Mouse (Mus musculus) R1 (cell line): Measurements from ENCODE around the gene Ptgir.

ENCODE experiments used
- DNase-seq: peaks from one replicate; pipeline ENCODE4 v3.0.0-alpha.2; 2018; ENCODE audit warnings: low read depth, low spot score

Gene Ptgir

GRCm38 (mm10) chr7:16916342-16917265, 10.3 kb downstream of the Ptgir start:
- DNase-seq, result no peak

DNA sequence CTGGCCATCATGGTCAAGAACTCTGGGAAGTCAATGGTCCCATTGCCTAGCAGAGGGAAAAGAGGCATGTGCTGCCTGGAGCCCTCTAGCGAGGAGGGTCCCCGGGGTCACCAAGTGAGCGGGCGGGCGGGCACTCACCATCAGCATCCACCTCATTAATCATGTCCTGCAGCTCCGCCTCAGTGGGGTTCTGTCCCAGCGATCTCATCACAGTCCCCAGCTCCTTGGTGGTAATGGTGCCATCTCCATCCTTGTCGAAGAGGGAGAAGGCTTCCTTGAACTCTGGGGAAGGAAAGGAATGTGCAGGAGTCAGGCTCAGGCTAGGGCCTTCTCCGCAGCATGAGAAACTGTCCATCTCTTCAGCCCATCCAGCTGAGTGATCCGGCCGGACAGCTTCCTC, 11.2 kb downstream of the Ptgir start:
- DNase-seq, result no peak

DNA sequence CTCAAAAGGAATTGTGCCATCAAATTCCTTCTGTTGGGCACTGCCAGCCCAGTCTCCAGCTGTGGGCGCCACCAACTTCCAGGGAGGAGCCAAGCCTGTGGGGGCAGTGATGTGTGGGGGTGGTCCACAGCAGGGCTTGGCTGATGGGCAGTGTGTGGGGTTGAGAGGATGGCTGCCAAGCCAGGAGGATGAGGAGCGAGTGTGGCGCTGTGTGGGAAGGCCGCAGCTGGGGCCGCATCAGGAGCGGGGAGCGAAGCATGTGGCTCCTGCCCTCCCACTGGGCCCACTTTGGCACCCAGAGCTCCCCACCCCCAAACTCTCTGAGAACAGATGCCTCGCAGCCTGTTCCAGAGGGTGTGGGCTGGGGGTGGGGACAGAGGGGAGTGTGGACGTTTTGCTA, 11.7 kb downstream of the Ptgir start:
- no peak for DNase-seq

DNA sequence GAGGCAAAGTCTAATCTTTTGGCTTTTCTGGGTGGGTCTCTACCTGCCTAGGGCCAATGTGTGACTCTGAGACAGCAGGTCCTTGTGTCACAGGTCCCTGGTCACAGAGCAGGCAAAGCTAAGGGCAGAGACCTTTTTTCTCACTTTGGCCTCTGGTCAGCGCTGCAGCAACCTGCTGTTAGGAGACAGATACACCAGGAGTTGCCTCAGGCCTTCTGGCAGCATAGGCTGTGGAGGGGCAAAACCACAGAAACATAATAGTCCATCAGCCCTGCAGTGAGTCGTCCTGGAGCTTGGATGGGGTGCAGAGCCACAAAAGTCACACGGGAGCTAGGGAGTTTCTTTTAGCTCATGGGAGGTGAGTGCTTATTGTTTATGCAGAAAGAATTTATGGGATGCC, 12.4 kb downstream of the Ptgir start:
- DNase-seq, result no peak

DNA sequence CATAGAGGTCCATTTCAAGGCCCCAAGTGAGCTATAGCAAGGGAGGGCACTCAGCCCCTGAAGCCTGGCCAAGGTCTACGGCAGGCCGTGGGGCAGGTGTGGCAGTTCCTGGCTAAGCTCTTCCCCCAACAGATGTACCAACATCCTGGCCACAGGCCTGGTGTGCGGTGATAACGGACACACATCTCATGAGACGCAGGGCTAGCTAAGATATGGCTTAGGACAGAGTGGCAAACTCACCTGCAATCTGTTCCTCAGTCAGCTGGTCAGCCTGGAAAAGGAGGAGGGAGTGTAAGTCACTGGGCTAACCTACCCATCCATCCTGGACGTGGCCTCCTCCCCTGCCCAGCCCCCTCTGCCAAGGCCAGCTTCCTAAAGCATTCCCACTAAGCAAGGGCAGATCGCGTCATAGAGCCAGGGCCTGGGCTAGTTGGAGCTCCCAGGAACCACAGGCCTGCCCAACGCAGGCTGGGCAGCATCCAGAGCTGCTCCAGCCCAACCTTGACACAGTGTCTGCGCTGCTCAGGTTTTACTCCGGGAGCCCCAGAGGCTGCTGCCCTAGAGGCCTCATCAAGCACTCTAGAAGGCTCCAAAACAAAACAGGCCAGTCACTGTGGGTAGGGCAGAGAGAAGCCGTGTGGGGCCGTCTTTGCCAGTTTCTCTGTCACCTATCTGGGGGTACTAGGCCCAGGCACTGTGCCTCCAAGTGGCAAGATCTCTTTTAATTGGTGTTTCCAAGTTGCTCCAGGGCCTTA, 13.3 kb downstream of the Ptgir start:
- DNase-seq, result no peak

- no peak for DNase-seq
These were observed 13.9 kb downstream of the Ptgir start for GRCm38 (mm10) chr7:16920150-16920579.

DNA sequence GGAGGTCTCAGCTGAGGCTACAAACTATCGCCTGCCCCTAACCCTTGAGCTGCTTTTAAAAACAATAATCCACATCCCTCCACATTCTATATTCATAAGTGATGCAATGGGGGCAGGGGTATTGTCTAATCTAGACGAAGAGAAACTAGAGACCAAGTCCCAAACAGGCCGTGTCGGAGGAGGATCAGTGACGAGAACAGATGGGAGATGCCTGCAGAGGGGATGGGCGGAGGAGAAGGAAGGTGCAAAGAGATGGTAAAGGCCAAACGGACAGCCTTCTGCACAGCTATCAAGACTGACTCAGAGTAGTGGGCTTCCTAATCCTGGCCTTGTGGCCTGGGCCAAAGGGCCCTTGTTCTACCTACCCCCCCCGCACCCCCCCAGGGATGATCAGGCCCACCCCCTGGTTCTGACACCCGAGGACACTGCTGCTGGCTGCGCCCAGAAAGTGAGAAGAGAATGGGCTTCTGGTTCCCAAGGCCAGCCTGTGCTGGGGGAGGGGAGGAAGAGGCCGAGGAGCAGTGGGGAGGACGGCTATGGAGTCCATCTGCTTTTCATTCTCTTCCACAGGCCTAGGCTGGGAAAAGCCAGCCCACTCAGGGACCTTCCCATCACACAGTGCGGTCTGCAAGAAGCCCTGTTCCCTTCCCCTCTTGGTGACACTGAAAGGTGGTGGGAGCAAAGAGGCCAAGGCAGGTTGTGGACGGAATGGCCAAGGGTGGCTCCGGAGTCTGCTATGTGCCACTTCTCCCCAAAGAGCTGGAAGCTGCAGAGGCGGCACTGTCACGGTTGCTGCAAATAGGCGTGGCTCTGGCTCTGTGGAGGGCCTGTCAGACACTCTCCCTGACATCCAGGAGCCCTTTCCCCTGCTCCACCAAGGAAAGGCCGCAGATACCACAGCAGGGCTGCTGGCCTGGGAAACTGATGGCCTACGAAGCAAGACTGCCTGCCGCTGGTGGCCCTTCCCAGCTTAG, 14.8 kb downstream of the Ptgir start:
- DNase-seq, result no peak

GRCm38 (mm10) chr7:16921881-16922335, 15.6 kb downstream of the Ptgir start:
- DNase-seq, result no peak

- no peak for DNase-seq
These were observed 16.2 kb downstream of the Ptgir start for GRCm38 (mm10) chr7:16922360-16922973.

DNA sequence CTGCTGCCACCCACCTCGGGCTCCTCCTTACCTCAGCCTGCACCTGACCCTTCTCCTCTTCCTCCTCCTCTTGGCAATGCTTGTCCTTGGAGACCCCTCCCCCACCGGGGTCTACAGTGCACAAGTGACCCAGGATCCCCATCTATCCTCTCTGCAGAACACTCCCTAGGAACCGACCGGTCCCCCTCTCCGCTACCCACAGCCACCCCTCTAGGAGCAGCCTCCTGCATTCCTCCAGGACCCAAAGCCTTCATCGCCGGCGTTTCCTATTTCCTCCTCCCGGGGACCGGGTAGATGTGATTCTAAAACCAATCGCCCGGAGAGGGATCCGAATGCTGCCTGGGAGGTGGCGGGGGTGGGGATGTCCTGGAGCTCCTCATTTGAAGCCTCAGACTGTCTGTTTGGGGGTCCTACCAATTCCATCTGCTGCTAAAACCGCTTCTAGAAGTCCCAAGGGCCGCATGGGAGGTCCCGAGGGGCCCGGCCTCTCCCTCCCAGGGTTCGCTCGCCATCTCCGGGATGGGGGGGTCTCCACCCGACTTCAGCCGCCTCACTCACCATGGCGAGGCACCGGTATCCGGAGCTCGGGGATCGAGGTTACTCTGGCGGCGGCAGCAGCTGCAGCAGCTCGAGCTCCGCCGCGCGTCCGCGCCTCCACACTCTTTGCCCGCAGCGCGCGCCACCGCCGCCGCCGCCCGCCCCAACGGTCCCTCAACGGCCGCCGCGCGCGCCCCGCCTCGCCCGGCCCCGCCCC, 17.2 kb downstream of the Ptgir start:
- no peak for DNase-seq

DNA sequence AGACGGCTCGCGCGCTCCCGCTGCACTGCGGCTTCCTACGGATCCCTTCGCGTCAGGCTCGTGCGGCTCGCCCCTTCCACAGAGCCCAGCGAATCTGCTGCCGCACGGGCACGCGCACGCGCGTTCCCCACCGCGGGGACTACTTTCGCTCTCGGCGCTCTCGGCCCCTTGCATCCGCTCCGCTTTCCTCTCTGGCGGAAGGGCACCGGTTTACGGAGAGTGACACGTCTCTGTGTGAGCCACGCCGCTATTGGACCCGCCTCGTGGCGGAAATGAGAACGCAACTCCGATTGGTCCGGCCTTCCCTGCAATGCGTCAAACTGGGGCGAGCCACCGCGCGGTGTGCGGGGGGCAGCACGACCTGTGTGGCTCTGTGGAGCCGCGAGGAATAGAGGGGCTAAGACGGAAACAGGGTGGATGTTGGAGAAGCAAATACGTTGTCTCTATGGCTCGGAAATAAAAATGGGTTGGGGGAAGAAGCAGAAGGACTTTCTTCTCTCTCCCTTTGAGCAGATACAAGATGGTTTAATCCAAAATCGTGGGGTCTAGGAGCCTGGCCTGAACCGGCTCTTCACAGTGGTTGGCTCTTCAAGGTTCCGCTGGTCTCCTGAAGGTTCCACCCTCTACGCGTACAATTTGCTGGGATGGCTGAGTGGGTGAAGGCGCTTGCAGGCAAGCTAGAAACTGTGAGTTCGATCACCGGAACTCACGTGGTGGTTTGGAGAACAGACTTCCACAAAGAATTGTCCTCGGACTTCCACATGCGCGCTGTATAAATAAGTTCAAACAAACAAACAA, 17.9 kb downstream of the Ptgir start, which contains the start of gene Calm3:
Gene Calm3, minus strand, starts transcription at position 78 of the 798 bp plus-strand sequence.
- DNase-seq, result peak; percentile 100

DNA sequence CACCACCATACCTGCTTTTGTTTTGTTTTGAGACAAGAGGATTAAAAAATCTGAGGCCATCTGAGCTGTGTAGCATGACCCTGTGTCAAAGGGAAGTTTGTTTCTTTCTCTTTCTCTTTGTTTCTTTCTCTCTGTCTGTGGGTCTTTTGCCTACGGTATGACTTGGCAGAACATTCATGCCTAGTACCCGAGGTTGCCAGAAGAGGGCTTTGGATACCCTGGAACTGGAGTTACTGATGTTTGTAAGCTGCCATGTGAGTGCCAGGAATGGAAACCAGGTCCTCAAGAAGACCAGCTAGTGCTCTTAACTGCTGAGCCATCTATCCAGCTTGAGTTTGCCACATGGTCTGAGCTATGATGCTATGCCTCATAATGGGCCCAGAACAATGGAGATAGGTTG, 22.1 kb downstream of the Ptgir start:
- no peak for DNase-seq

DNA sequence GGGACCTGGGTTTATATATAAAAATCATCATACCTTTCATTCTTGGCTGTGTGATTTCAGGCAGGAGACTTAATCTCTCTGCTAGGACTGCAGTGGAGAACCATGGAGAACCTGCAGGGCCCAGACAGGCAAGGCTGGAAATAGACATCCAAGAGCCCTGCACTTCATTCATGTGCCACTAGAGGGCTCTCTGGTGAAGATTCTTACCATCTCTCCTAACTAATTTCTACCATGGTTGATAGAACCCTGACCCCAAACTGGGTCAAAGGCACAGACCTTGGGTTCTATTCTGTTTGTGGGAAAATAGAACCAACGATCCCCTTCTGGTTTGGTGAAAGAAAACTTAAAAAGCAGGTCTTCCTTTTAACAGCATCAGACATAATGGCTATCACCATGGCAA, 24.6 kb downstream of the Ptgir start:
- peak; percentile 75 for DNase-seq

- peak; percentile 84 for DNase-seq
These were observed 25.8 kb downstream of the Ptgir start for GRCm38 (mm10) chr7:16931968-16932627.

DNA sequence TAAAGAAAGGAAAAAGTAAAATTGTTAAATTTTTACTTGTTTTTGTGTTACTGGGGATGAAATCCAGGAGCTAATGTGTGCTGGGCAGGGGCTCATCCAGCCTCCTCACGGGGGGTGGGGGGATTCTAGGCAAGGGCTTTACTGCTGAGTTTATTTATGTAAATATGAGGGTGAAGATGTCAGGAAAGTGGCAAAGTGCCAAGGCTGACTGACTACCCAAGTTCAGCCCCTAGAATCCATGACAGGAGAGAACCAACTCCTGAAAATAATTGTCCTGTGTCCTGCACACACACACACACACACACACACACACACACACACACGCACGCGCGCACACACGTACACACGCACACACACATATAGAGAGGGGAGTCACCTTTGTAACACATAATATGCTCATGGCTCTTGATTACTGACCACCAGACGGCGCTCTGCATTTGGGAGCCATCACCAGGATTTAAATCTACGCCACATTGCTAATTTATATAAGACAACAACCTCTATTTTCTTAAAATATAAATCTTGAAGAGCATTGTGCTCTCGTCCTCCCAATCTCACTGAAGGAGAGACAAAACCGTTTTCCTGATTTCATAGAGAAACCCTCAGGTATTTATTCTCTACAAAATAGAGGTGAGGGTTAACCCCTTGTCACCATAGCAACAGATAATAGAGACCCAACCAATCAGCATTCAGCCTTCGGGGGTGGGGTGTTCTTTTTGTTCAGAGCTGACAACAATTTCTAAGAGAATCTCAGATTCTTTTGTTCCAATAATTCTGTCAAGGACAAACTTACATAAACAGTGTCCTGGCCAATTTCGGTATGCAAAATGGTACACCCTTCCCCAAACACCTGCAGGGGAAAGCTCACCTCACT, 26.7 kb downstream of the Ptgir start:
- peak; percentile 84 for DNase-seq

GRCm38 (mm10) chr7:16937312-16937711, 31.0 kb downstream of the Ptgir start:
- peak; percentile 78 for DNase-seq

GRCm38 (mm10) chr7:16938117-16938791, 32.0 kb downstream of the Ptgir start:
- DNase-seq, result peak; percentile 24
